Mouse (Mus musculus) E14TG2a.4 (cell line): ENCODE measurements around the gene Cfl1.

Experiments used
- CTCF ChIP-seq: conservative IDR thresholded peaks from 2 replicates; pipeline ENCODE4 v1.5.1; 2014; ENCODE audit warnings: low read length
- NANOG ChIP-seq: IDR thresholded peaks from 2 replicates; pipeline ENCODE4 v1.6.1; 2014; ENCODE audit warnings: borderline replicate concordance, low read length, mixed read lengths
- POU5F1 ChIP-seq: IDR thresholded peaks from 2 replicates; pipeline ENCODE4 v1.6.1; 2014; ENCODE audit warnings: low read length, borderline replicate concordance

DNA sequence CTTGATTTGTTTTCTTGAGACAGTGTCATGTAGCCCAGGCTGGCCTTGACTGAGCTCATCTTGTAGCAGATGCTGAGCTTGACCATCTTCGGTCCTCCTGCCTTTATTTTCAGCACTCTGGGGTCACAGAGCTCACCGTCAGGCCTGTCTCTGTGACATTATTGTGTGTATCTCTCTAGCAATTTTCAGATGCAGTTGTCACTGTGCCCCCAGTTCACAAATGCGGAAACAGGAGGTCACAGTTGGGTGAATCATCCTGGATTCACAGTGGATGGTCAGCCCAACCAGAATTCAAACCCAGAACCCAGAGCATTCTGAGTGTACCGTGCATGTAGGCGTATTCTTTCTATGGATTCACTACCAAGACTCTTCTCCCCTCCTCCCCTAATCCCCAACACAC lies 44.5 kb upstream of the Cfl1 start:
- TF ChIP-seq CTCF (no peak), POU5F1 (no peak), NANOG (no peak)
